Mouse (Mus musculus): ENCODE measurements around the gene Kcnd3. TPM values are rescaled to one million over a fixed set of nuclear protein-coding genes. Genes with fewer than 3 reads are reported as not detected.

Kcnd3 gene
- polyA plus RNA-seq, 1 experiment from 2014 or later, result 3.1 TPM

GRCm38 (mm10) chr3:105703571-105703970 lies 251.4 kb downstream of the Kcnd3 start:
- Histone ChIP-seq H3K9me3 (ENCODE audit: control insufficient read depth, low read length) (no peaks in the 10 kb centered on the region), H3K4me3 (ENCODE audit: low read length) (no peak overlapping the region), H3K27me3 (replicated peaks; ENCODE audit: control insufficient read depth, insufficient read depth, low read length) (peaks cover 7% of the 10 kb centered on the region), H3K27ac (ENCODE audit: low read length) (no peak overlapping the region), H3K4me2 (ENCODE audit: low read depth, low read length) (no peak overlapping the region; the same call in 1 of the 2 replicates), H3K9ac (ENCODE audit: low read depth, low read length) (no peak overlapping the region), H3K36me3 (ENCODE audit: control insufficient read depth, insufficient read depth, low read length) (no peaks in the 10 kb centered on the region), H3K4me1 (ENCODE audit: control insufficient read depth, insufficient read depth, low read length) (peaks cover 14% of the 10 kb centered on the region)
- no peak for ATAC-seq
- WGBS, result 63% methylated on average over 6 of the region's 6 CpGs

GRCm38 (mm10) chr3:105704031-105705008 lies 252.2 kb downstream of the Kcnd3 start, which contains the start of gene Inka2:
Inka2 (plus strand) TSS chr3:105704599.
- WGBS, result 6% methylated on average over 37 of the region's 43 CpGs
- H3K9ac ChIP-seq (ENCODE audit: low read depth, low read length), result peak within 1 kb of the TSS; percentile 73
- H3K4me1 ChIP-seq (ENCODE audit: control insufficient read depth, insufficient read depth, low read length), result peaks cover 14% of the 10 kb centered on the region
- peaks cover 7% of the 10 kb centered on the region for H3K27me3 ChIP-seq (replicated peaks; ENCODE audit: control insufficient read depth, insufficient read depth, low read length)
- peak within 1 kb of the TSS; percentile 96 for H3K4me2 ChIP-seq (ENCODE audit: low read depth, low read length)
- H3K4me3 ChIP-seq (ENCODE audit: low read length), result peak within 1 kb of the TSS; percentile 63
- no peaks in the 10 kb centered on the region for H3K9me3 ChIP-seq (ENCODE audit: control insufficient read depth, low read length)
- no peaks in the 10 kb centered on the region for H3K36me3 ChIP-seq (ENCODE audit: control insufficient read depth, insufficient read depth, low read length)
- H3K27ac ChIP-seq (ENCODE audit: low read length), result peak within 1 kb of the TSS; percentile 17; the same call in 1 of the 2 replicates
- peak; percentile 97 for ATAC-seq

DNA sequence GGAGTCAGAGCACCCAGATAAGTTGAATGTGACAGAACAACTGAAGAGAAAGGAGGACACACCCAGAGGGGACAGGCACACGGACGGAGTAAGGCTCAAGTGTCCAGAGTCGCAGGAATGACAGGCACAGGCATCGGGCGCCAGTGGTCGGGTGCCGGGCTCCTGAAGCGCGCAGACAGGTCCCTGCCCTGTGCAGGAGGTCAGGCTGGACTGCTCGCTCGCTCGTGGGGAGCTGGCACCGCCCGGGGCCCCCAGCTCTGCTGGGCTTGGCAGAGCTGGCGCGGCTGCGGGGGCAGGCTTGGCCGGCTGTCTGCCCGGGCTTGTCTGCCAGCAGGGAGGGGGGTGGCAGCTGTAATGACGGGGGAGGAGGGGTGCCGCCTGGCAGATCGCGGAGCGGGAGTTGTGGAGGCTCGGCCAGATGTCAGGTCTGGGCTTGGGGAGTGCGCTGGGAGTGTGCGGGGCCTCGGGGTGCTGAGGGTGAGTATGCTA lies 253.0 kb downstream of the Kcnd3 start:
- Histone ChIP-seq H3K27me3 (replicated peaks; ENCODE audit: control insufficient read depth, insufficient read depth, low read length) (peaks cover 7% of the 10 kb centered on the region), H3K4me3 (ENCODE audit: low read length) (peak overlapping the region; percentile 63), H3K4me1 (ENCODE audit: control insufficient read depth, insufficient read depth, low read length) (peaks cover 14% of the 10 kb centered on the region), H3K9me3 (ENCODE audit: control insufficient read depth, low read length) (no peaks in the 10 kb centered on the region), H3K27ac (ENCODE audit: low read length) (0 out of 2 replicates have a peak overlapping the region, but pooled peaks have one; percentile 17), H3K4me2 (ENCODE audit: low read depth, low read length) (peak overlapping the region; percentile 96), H3K9ac (ENCODE audit: low read depth, low read length) (peak overlapping the region; percentile 73), H3K36me3 (ENCODE audit: control insufficient read depth, insufficient read depth, low read length) (no peaks in the 10 kb centered on the region)
- peak; percentile 59 for ATAC-seq
- 0% methylated on average over 28 of the region's 28 CpGs for WGBS

DNA sequence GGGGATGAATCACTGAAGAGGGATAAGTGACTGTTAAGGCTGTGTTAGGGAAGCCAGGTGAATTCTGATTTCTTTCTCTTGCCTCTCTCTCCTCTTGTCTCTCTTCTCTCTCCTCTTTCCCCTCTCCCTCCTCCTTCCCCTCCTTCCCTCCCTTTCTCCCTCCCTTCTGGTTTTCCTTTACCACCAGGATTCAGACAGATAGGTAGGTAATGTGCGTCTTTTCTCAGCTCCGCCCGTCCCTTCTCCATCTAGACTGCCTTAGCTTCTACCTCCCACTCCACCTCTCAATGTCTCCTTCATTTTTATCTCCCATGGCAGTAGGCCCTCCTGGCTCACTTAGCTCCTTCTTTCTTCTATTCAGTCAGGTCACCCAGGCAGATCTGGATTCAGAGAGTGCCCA lies 253.4 kb downstream of the Kcnd3 start:
- Histone ChIP-seq H3K4me3 (ENCODE audit: low read length) (peak overlapping the region; percentile 63), H3K9me3 (ENCODE audit: control insufficient read depth, low read length) (no peaks in the 10 kb centered on the region), H3K4me2 (ENCODE audit: low read depth, low read length) (peak overlapping the region; percentile 96), H3K36me3 (ENCODE audit: control insufficient read depth, insufficient read depth, low read length) (no peaks in the 10 kb centered on the region), H3K27me3 (replicated peaks; ENCODE audit: control insufficient read depth, insufficient read depth, low read length) (peaks cover 7% of the 10 kb centered on the region), H3K27ac (ENCODE audit: low read length) (no peak overlapping the region), H3K4me1 (ENCODE audit: control insufficient read depth, insufficient read depth, low read length) (peaks cover 14% of the 10 kb centered on the region), H3K9ac (ENCODE audit: low read depth, low read length) (peak overlapping the region; percentile 73)
- ATAC-seq, result no peak
- WGBS, result 45% methylated on average over 3 of the region's 3 CpGs

GRCm38 (mm10) chr3:105706366-105707020 lies 254.4 kb downstream of the Kcnd3 start:
- peak overlapping the region; percentile 63; the same call in 1 of the 2 replicates for H3K4me3 ChIP-seq (ENCODE audit: low read length)
- no peak for ATAC-seq

GRCm38 (mm10) chr3:105707590-105707989 lies 255.5 kb downstream of the Kcnd3 start:
- no peak overlapping the region for H3K27ac ChIP-seq (ENCODE audit: low read length)
- ATAC-seq, result no peak
- no peak overlapping the region for H3K4me3 ChIP-seq (ENCODE audit: low read length)
- H3K9me3 ChIP-seq (ENCODE audit: control insufficient read depth, low read length), result no peaks in the 10 kb centered on the region
- H3K4me2 ChIP-seq (ENCODE audit: low read depth, low read length), result no peak overlapping the region
- peaks cover 7% of the 10 kb centered on the region for H3K27me3 ChIP-seq (replicated peaks; ENCODE audit: control insufficient read depth, insufficient read depth, low read length)
- WGBS, result 46% methylated on average over 7 of the region's 7 CpGs
- H3K4me1 ChIP-seq (ENCODE audit: control insufficient read depth, insufficient read depth, low read length), result peaks cover 14% of the 10 kb centered on the region
- H3K36me3 ChIP-seq (ENCODE audit: control insufficient read depth, insufficient read depth, low read length), result no peaks in the 10 kb centered on the region
- no peak overlapping the region for H3K9ac ChIP-seq (ENCODE audit: low read depth, low read length)

More at GRCm38 (mm10) chr3:105706366-105707020, 254.4 kb downstream of the Kcnd3 start:
- Histone ChIP-seq H3K9ac (ENCODE audit: low read depth, low read length) (peak overlapping the region; percentile 14; the same call in 1 of the 2 replicates), H3K27ac (ENCODE audit: low read length) (no peak overlapping the region), H3K4me1 (ENCODE audit: control insufficient read depth, insufficient read depth, low read length) (peaks cover 14% of the 10 kb centered on the region), H3K9me3 (ENCODE audit: control insufficient read depth, low read length) (no peaks in the 10 kb centered on the region), H3K36me3 (ENCODE audit: control insufficient read depth, insufficient read depth, low read length) (no peaks in the 10 kb centered on the region), H3K27me3 (replicated peaks; ENCODE audit: control insufficient read depth, insufficient read depth, low read length) (peaks cover 7% of the 10 kb centered on the region), H3K4me2 (ENCODE audit: low read depth, low read length) (peak overlapping the region; percentile 96)
- WGBS, result 47% methylated on average over 4 of the region's 4 CpGs

GRCm38 (mm10) chr3:105710246-105710645 lies 258.1 kb downstream of the Kcnd3 start:
- H3K9ac ChIP-seq (ENCODE audit: low read depth, low read length), result no peak overlapping the region
- no peak overlapping the region for H3K4me2 ChIP-seq (ENCODE audit: low read depth, low read length)
- no peak overlapping the region for H3K27ac ChIP-seq (ENCODE audit: low read length)
- no peak overlapping the region for H3K4me3 ChIP-seq (ENCODE audit: low read length)
- WGBS, result 49% methylated on average over 6 of the region's 6 CpGs
- peaks cover 6% of the 10 kb centered on the region for H3K4me1 ChIP-seq (ENCODE audit: control insufficient read depth, insufficient read depth, low read length)
- no peaks in the 10 kb centered on the region for H3K9me3 ChIP-seq (ENCODE audit: control insufficient read depth, low read length)
- H3K27me3 ChIP-seq (replicated peaks; ENCODE audit: control insufficient read depth, insufficient read depth, low read length), result peaks cover 7% of the 10 kb centered on the region
- ATAC-seq, result no peak
- H3K36me3 ChIP-seq (ENCODE audit: control insufficient read depth, insufficient read depth, low read length), result no peaks in the 10 kb centered on the region

GRCm38 (mm10) chr3:105711741-105712140 lies 259.6 kb downstream of the Kcnd3 start:
- no peak overlapping the region for H3K9ac ChIP-seq (ENCODE audit: low read depth, low read length)
- no peak for ATAC-seq
- no peaks in the 10 kb centered on the region for H3K9me3 ChIP-seq (ENCODE audit: control insufficient read depth, low read length)
- no peaks in the 10 kb centered on the region; the same call in 1 of the 2 replicates for H3K27me3 ChIP-seq (replicated peaks; ENCODE audit: control insufficient read depth, insufficient read depth, low read length)
- peaks cover 2% of the 10 kb centered on the region for H3K4me1 ChIP-seq (ENCODE audit: control insufficient read depth, insufficient read depth, low read length)
- H3K27ac ChIP-seq (ENCODE audit: low read length), result no peak overlapping the region
- no peak overlapping the region for H3K4me2 ChIP-seq (ENCODE audit: low read depth, low read length)
- no peak overlapping the region for H3K4me3 ChIP-seq (ENCODE audit: low read length)
- H3K36me3 ChIP-seq (ENCODE audit: control insufficient read depth, insufficient read depth, low read length), result no peaks in the 10 kb centered on the region
- 66% methylated on average over 7 of the region's 7 CpGs for WGBS

GRCm38 (mm10) chr3:105712827-105713226 lies 260.7 kb downstream of the Kcnd3 start:
- no peak overlapping the region for H3K9ac ChIP-seq (ENCODE audit: low read depth, low read length)
- no peak overlapping the region for H3K27ac ChIP-seq (ENCODE audit: low read length)
- H3K9me3 ChIP-seq (ENCODE audit: control insufficient read depth, low read length), result no peaks in the 10 kb centered on the region
- H3K4me3 ChIP-seq (ENCODE audit: low read length), result no peak overlapping the region
- H3K4me1 ChIP-seq (ENCODE audit: control insufficient read depth, insufficient read depth, low read length), result no peaks in the 10 kb centered on the region; the same call in 1 of the 2 replicates
- H3K4me2 ChIP-seq (ENCODE audit: low read depth, low read length), result no peak overlapping the region
- no peak for ATAC-seq
- H3K36me3 ChIP-seq (ENCODE audit: control insufficient read depth, insufficient read depth, low read length), result no peaks in the 10 kb centered on the region
- H3K27me3 ChIP-seq (replicated peaks; ENCODE audit: control insufficient read depth, insufficient read depth, low read length), result no peaks in the 10 kb centered on the region
